Mouse (Mus musculus) gastrocnemius, postnatal 4 days (tissue): Measurements from ENCODE around the gene 6030408B16Rik. TPM values are rescaled to one million over a fixed set of nuclear protein-coding genes. Genes with fewer than 3 reads are reported as not detected.
A peak's percentile ranks its signal among the peaks of the same experiment; 100 is the strongest.

Experiments used
- DNase-seq, 2 experiments: peaks; one replicate each; pipeline ENCODE4 v3.0.0; 2021 to 2022; ENCODE audit warnings: low spot score in 2 of 2, mixed read lengths in 2 of 2
- long read RNA-seq, 2 experiments: library from polyadenylated mRNA; stranded (forward); transcript quantifications; one replicate each; pipeline ENCODE4 v2.0.0; 2021
- total RNA-seq, 2 experiments: library from RNA; stranded (reverse); gene quantifications; 2 replicates each; pipeline ENCODE4 v1.2.3; 2021

The 6030408B16Rik gene
- total RNA-seq: under 1 TPM in 1 of 2 experiments, not detected in 1; 0.59 TPM
- long read RNA-seq, experiment 1, partial matches to known transcripts: 1 of 1 reads
- long read RNA-seq, experiment 1, other reads (novel, unspliced or antisense): 0 of 1 reads
- long read RNA-seq, experiment 2: 0 reads

GRCm38 (mm10) chr15:101293025-101293621, at the start of gene 6030408B16Rik:
TSS of gene 6030408B16Rik (plus strand) at chr15:101293212.
- no peak for DNase-seq

- DNase-seq: no peak
Observed at GRCm38 (mm10) chr15:101244012-101244411, 49.0 kb upstream of the 6030408B16Rik start.

- peak; percentile 87 to 92 for DNase-seq
Observed at GRCm38 (mm10) chr15:101246231-101247154, 46.5 kb upstream of the 6030408B16Rik start.

- no peak for DNase-seq
Observed at GRCm38 (mm10) chr15:101247155-101247498, 45.9 kb upstream of the 6030408B16Rik start.

GRCm38 (mm10) chr15:101248029-101248710, 44.8 kb upstream of the 6030408B16Rik start:
- no peak for DNase-seq

GRCm38 (mm10) chr15:101250220-101250800, 42.7 kb upstream of the 6030408B16Rik start:
- no peak for DNase-seq

- no peak for DNase-seq
Observed at GRCm38 (mm10) chr15:101251930-101252329, 41.1 kb upstream of the 6030408B16Rik start.

- DNase-seq: no peak
Observed at GRCm38 (mm10) chr15:101252614-101253013, 40.4 kb upstream of the 6030408B16Rik start.

GRCm38 (mm10) chr15:101253563-101253885, 39.5 kb upstream of the 6030408B16Rik start:
- no peak for DNase-seq

GRCm38 (mm10) chr15:101253886-101254795, 38.9 kb upstream of the 6030408B16Rik start, which contains the start of gene Nr4a1:
TSS of gene Nr4a1 (plus strand) at chr15:101254269.
- peak; percentile 62 to 74 for DNase-seq

GRCm38 (mm10) chr15:101255842-101256462, 37.1 kb upstream of the 6030408B16Rik start:
- no peak for DNase-seq

- no peak for DNase-seq
Observed at GRCm38 (mm10) chr15:101256463-101257206, 36.4 kb upstream of the 6030408B16Rik start.

GRCm38 (mm10) chr15:101258420-101258819, 34.6 kb upstream of the 6030408B16Rik start:
- no peak for DNase-seq

- DNase-seq: no peak
Observed at GRCm38 (mm10) chr15:101259922-101260321, 33.1 kb upstream of the 6030408B16Rik start.

GRCm38 (mm10) chr15:101260387-101260786, 32.6 kb upstream of the 6030408B16Rik start:
- peak in 1 of 2 experiments; percentile 77 for DNase-seq

- DNase-seq: no peak
Observed at GRCm38 (mm10) chr15:101260874-101261622, 32.0 kb upstream of the 6030408B16Rik start.

- no peak for DNase-seq
Observed at GRCm38 (mm10) chr15:101262502-101262901, 30.5 kb upstream of the 6030408B16Rik start.
